Mouse (Mus musculus): ENCODE measurements around the gene Hmga1.
A peak's percentile ranks its signal among the peaks of the same experiment; 100 is the strongest.

- TF ChIP-seq CTCF (conservative IDR thresholded peaks at IDR 0.05 in 1 of 2, IDR thresholded peaks at IDR 0.05 in 1 of 2; ENCODE audit: low read depth in 2 of 2, low read length in 2 of 2), result no peak
- no peak for TF ChIP-seq MEF2A (IDR thresholded peaks at IDR 0.05; ENCODE audit: borderline replicate concordance, low read depth, low read length)
- TF ChIP-seq RAD21 (IDR thresholded peaks at IDR 0.05; ENCODE audit: low read depth, low read length), result no peak
- peak; percentile 30; the same call in 1 of the 2 replicates for TF ChIP-seq EP300 (IDR thresholded peaks at IDR 0.05; ENCODE audit: low read length)
- TF ChIP-seq KAT2A (IDR thresholded peaks at IDR 0.05; ENCODE audit: insufficient replicate concordance, low read length), result no peak
- peak; percentile 75; the same call in 1 of the 2 replicates for TF ChIP-seq CHD1 (IDR thresholded peaks at IDR 0.05; ENCODE audit: low read depth, low read length)
- TF ChIP-seq POLR2A (IDR thresholded peaks at IDR 0.05; ENCODE audit: low read depth, low read length), result peak; percentile 99
- TF ChIP-seq TCF12 (IDR thresholded peaks at IDR 0.05; ENCODE audit: low read depth, low read length), result peak; percentile 79; the same call in 1 of the 2 replicates
- TF ChIP-seq ZNF384 (IDR thresholded peaks at IDR 0.05; ENCODE audit: low read depth, low read length), result no peak
- no peak for TF ChIP-seq ELF1 (IDR thresholded peaks at IDR 0.05; ENCODE audit: low read depth, low read length)
- TF ChIP-seq MAZ (IDR thresholded peaks at IDR 0.05; ENCODE audit: low read depth, low read length), result peak; percentile 84
Observed at GRCm38 (mm10) chr17:27556315-27557011, at the start of gene Hmga1.
